Mouse (Mus musculus) embryonic facial prominence, embryonic 10.5 days (tissue): ENCODE measurements around the gene Cela3a. TPM values are rescaled to one million over a fixed set of nuclear protein-coding genes. Genes with fewer than 3 reads are reported as not detected.

Experiments
- DNase-seq: peaks from one replicate; pipeline ENCODE4 v3.0.0-alpha.2; 2017; ENCODE audit warnings: low spot score
- H3K27ac ChIP-seq: fragments of 300-500 bp; sonication (generic); replicated peaks from 2 replicates; pipeline ENCODE4 v1.5.1; 2016; ENCODE audit warnings: mild to moderate bottlenecking
- H3K27me3 ChIP-seq: fragments of 300-500 bp; sonication (generic); replicated peaks from 2 replicates; pipeline ENCODE4 v1.6.1; 2016; ENCODE audit warnings: low read depth, mild to moderate bottlenecking; ENCODE audit not compliant: poor library complexity, severe bottlenecking
- H3K36me3 ChIP-seq: fragments of 300-500 bp; sonication (generic); replicated peaks from 2 replicates; pipeline ENCODE4 v1.6.1; 2016; ENCODE audit warnings: mild to moderate bottlenecking, moderate library complexity
- H3K4me1 ChIP-seq: fragments of 300-500 bp; sonication (generic); 2 replicates; pipeline ENCODE4 v1.6.1; 2016
- H3K4me3 ChIP-seq: fragments of 300-500 bp; sonication (generic); 2 replicates; pipeline ENCODE4 v1.5.1; 2016; ENCODE audit warnings: mild to moderate bottlenecking, moderate library complexity
- H3K9me3 ChIP-seq: fragments of 300-500 bp; sonication (generic); 2 replicates; pipeline ENCODE4 v1.6.1; 2016; ENCODE audit warnings: mild to moderate bottlenecking
- WGBS: fragments of 180-500 bp; shearing (Covaris S2); methylation state at CpG from one replicate; pipeline ENCODE4 v1.1.7; 2016; 5-methylcytosine and 5-hydroxymethylcytosine counted together
- polyA plus RNA-seq: library from polyadenylated mRNA; unstranded; fragments of >200 nt; fragmentation: Nextera tagmentation; extraction: Ambion mirVana; gene quantifications from 2 replicates; pipeline ENCODE4 v1.2.1, GENCODE M21; 2016

Cela3a gene
- polyA plus RNA-seq, 1 experiment from 2014 or later = not detected

GRCm38 (mm10) chr4:137396641-137397525, 12.7 kb downstream of the Cela3a start:
- Histone ChIP-seq H3K36me3 (no peaks in the 10 kb centered on the region), H3K4me1 (no peaks in the 10 kb centered on the region), H3K27me3 (no peaks in the 10 kb centered on the region), H3K4me3 (no peak overlapping the region), H3K27ac (no peak overlapping the region), H3K9me3 (peaks cover 3% of the 10 kb centered on the region; the same call in 1 of the 2 replicates)
- DNase-seq = no peak
- 77% methylated on average over 15 of the region's 15 CpGs for WGBS

GRCm38 (mm10) chr4:137393378-137394135, 16.0 kb downstream of the Cela3a start:
- WGBS = 72% methylated on average over 9 of the region's 9 CpGs
- H3K27ac ChIP-seq = no peak overlapping the region
- H3K9me3 ChIP-seq = peaks cover 3% of the 10 kb centered on the region; the same call in 1 of the 2 replicates
- peaks cover 16% of the 10 kb centered on the region for H3K36me3 ChIP-seq
- peaks cover 11% of the 10 kb centered on the region for H3K4me1 ChIP-seq
- DNase-seq = no peak
- H3K4me3 ChIP-seq = no peak overlapping the region
- H3K27me3 ChIP-seq = no peaks in the 10 kb centered on the region

GRCm38 (mm10) chr4:137392874-137393273, 16.7 kb downstream of the Cela3a start:
- H3K36me3 ChIP-seq = peaks cover 16% of the 10 kb centered on the region
- peaks cover 14% of the 10 kb centered on the region for H3K4me1 ChIP-seq
- 88% methylated on average over 9 of the region's 9 CpGs for WGBS
- H3K9me3 ChIP-seq = peaks cover 3% of the 10 kb centered on the region; the same call in 1 of the 2 replicates
- no peaks in the 10 kb centered on the region for H3K27me3 ChIP-seq
- H3K4me3 ChIP-seq = no peak overlapping the region
- no peak for DNase-seq
- no peak overlapping the region for H3K27ac ChIP-seq

GRCm38 (mm10) chr4:137391287-137391686, 18.3 kb downstream of the Cela3a start:
- Histone ChIP-seq H3K4me1 (peaks cover 21% of the 10 kb centered on the region), H3K36me3 (peaks cover 16% of the 10 kb centered on the region), H3K27ac (no peak overlapping the region), H3K9me3 (peaks cover 3% of the 10 kb centered on the region; the same call in 1 of the 2 replicates), H3K4me3 (no peak overlapping the region), H3K27me3 (no peaks in the 10 kb centered on the region)
- no peak for DNase-seq
- 90% methylated on average over 3 of the region's 3 CpGs for WGBS

GRCm38 (mm10) chr4:137390196-137390595, 19.4 kb downstream of the Cela3a start:
- no peak for DNase-seq
- H3K36me3 ChIP-seq = peaks cover 16% of the 10 kb centered on the region
- no peaks in the 10 kb centered on the region for H3K9me3 ChIP-seq
- H3K4me3 ChIP-seq = no peak overlapping the region
- peaks cover 21% of the 10 kb centered on the region for H3K4me1 ChIP-seq
- no peaks in the 10 kb centered on the region for H3K27me3 ChIP-seq
- H3K27ac ChIP-seq = no peak overlapping the region
- 96% methylated on average over 4 of the region's 4 CpGs for WGBS

GRCm38 (mm10) chr4:137388983-137389382, 20.6 kb downstream of the Cela3a start:
- Histone ChIP-seq H3K27ac (no peak overlapping the region; the same call in 1 of the 2 replicates), H3K9me3 (no peaks in the 10 kb centered on the region), H3K27me3 (no peaks in the 10 kb centered on the region), H3K4me1 (peaks cover 21% of the 10 kb centered on the region), H3K4me3 (peak overlapping the region; percentile 90), H3K36me3 (peaks cover 16% of the 10 kb centered on the region)
- no peak for DNase-seq
- 55% methylated on average over 6 of the region's 6 CpGs for WGBS

GRCm38 (mm10) chr4:137388059-137388794, 21.4 kb downstream of the Cela3a start:
- Histone ChIP-seq H3K9me3 (no peaks in the 10 kb centered on the region), H3K27ac (peak overlapping the region; percentile 96), H3K27me3 (no peaks in the 10 kb centered on the region), H3K4me1 (peaks cover 21% of the 10 kb centered on the region), H3K4me3 (peak overlapping the region; percentile 90), H3K36me3 (peaks cover 16% of the 10 kb centered on the region)
- 1% methylated on average over 46 of the region's 46 CpGs for WGBS
- DNase-seq = peak; percentile 91

GRCm38 (mm10) chr4:137387482-137388058, 22.0 kb downstream of the Cela3a start:
- peak overlapping the region; percentile 96 for H3K27ac ChIP-seq
- 1% methylated on average over 20 of the region's 20 CpGs for WGBS
- no peak for DNase-seq

GRCm38 (mm10) chr4:137380702-137381605, 28.6 kb downstream of the Cela3a start:
- WGBS = 27% methylated on average over 16 of the region's 16 CpGs
- Histone ChIP-seq H3K36me3 (no peaks in the 10 kb centered on the region), H3K27me3 (no peaks in the 10 kb centered on the region), H3K27ac (peak overlapping the region; percentile 78), H3K4me1 (peaks cover 19% of the 10 kb centered on the region), H3K4me3 (peak overlapping the region; percentile 44), H3K9me3 (no peaks in the 10 kb centered on the region)
- peak; percentile 48 for DNase-seq

More at GRCm38 (mm10) chr4:137387482-137388058, 22.0 kb downstream of the Cela3a start:
- Histone ChIP-seq H3K27me3 (no peaks in the 10 kb centered on the region), H3K9me3 (no peaks in the 10 kb centered on the region), H3K4me3 (peak overlapping the region; percentile 90), H3K4me1 (peaks cover 21% of the 10 kb centered on the region), H3K36me3 (peaks cover 16% of the 10 kb centered on the region)

GRCm38 (mm10) chr4:137379713-137380255, 29.8 kb downstream of the Cela3a start:
- H3K4me1 ChIP-seq = peaks cover 29% of the 10 kb centered on the region
- H3K27me3 ChIP-seq = no peaks in the 10 kb centered on the region
- 90% methylated on average over 10 of the region's 10 CpGs for WGBS
- no peak overlapping the region for H3K27ac ChIP-seq
- no peak for DNase-seq
- H3K4me3 ChIP-seq = no peak overlapping the region
- no peaks in the 10 kb centered on the region for H3K36me3 ChIP-seq
- no peaks in the 10 kb centered on the region for H3K9me3 ChIP-seq

GRCm38 (mm10) chr4:137379085-137379484, 30.5 kb downstream of the Cela3a start:
- no peaks in the 10 kb centered on the region for H3K27me3 ChIP-seq
- H3K9me3 ChIP-seq = no peaks in the 10 kb centered on the region
- H3K36me3 ChIP-seq = no peaks in the 10 kb centered on the region
- DNase-seq = no peak
- no peak overlapping the region for H3K27ac ChIP-seq
- WGBS = 83% methylated on average over 3 of the region's 3 CpGs
- H3K4me3 ChIP-seq = no peak overlapping the region
- H3K4me1 ChIP-seq = peaks cover 30% of the 10 kb centered on the region
